Mouse (Mus musculus): ENCODE results near the gene Ttc7b. TPM values are rescaled to one million over a fixed set of nuclear protein-coding genes. Genes with fewer than 3 reads are reported as not detected.

The Ttc7b gene
- polyA plus RNA-seq, 1 experiment from 2014 or later = 16.1 TPM

GRCm38 (mm10) chr12:100402296-100403004 lies 118.2 kb downstream of the Ttc7b start:
- 90% methylated on average over 10 of the region's 10 CpGs for WGBS
- Histone ChIP-seq H3K36me3 (ENCODE audit: control insufficient read depth, insufficient read depth, low read length) (no peaks in the 10 kb centered on the region; the same call in 1 of the 2 replicates), H3K9me3 (ENCODE audit: control insufficient read depth, low read length) (no peaks in the 10 kb centered on the region), H3K4me1 (ENCODE audit: control insufficient read depth, insufficient read depth, low read length) (peaks cover 3% of the 10 kb centered on the region; the same call in 1 of the 2 replicates), H3K27me3 (ENCODE audit: control insufficient read depth, insufficient read depth, low read length) (no peaks in the 10 kb centered on the region), H3K27ac (ENCODE audit: low read depth, low read length) (no peak overlapping the region), H3K4me3 (ENCODE audit: low read depth, low read length) (no peak overlapping the region), H3K9ac (ENCODE audit: low read length) (no peak overlapping the region), H3K4me2 (ENCODE audit: low read depth) (no peak overlapping the region)
- ATAC-seq (ENCODE audit: insufficient read depth, low FRiP score, low TSS enrichment) = no peak
- no peak for DNase-seq (ENCODE audit: low spot score)

- 90% methylated on average over 3 of the region's 3 CpGs for WGBS
- H3K36me3 ChIP-seq (ENCODE audit: control insufficient read depth, insufficient read depth, low read length) = no peaks in the 10 kb centered on the region; the same call in 1 of the 2 replicates
- H3K4me2 ChIP-seq (ENCODE audit: low read depth) = no peak overlapping the region
- H3K4me1 ChIP-seq (ENCODE audit: control insufficient read depth, insufficient read depth, low read length) = no peaks in the 10 kb centered on the region
- DNase-seq (ENCODE audit: low spot score) = no peak
- no peaks in the 10 kb centered on the region for H3K9me3 ChIP-seq (ENCODE audit: control insufficient read depth, low read length)
- H3K9ac ChIP-seq (ENCODE audit: low read length) = no peak overlapping the region
- H3K4me3 ChIP-seq (ENCODE audit: low read depth, low read length) = no peak overlapping the region
- H3K27ac ChIP-seq (ENCODE audit: low read depth, low read length) = no peak overlapping the region
- ATAC-seq (ENCODE audit: insufficient read depth, low FRiP score, low TSS enrichment) = no peak
- H3K27me3 ChIP-seq (ENCODE audit: control insufficient read depth, insufficient read depth, low read length) = no peaks in the 10 kb centered on the region
Observed at GRCm38 (mm10) chr12:100400119-100400518, 120.5 kb downstream of the Ttc7b start.

DNA sequence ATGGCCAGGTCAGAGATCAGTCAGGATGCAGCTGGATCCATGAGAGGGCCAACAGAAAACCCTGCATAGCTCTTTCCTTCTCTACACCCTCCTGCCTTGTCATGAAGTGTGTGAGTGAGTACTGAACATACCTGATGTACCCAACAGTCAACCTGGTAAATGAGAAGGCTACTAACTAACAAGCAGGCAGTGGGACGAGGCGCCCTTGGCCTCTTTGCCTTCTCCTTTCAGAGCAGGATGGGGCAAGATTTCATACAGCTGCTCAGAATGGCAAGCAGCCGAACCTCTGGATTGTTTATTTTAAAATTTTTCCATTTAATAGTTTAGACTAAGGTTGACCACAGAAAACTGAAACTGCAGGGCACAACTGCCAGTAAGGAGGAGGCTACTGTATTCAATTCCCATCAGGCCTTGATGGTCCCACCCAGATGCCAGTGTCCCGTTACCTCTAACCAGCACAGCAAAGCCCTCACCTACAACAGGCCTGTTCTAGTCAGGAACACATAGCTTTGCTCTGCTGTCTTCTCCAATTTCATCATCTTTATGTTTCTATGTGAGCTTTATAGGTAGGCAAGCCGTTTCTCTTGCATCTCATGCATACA lies 121.4 kb downstream of the Ttc7b start:
- Histone ChIP-seq H3K4me2 (ENCODE audit: low read depth) (no peak overlapping the region), H3K9me3 (ENCODE audit: control insufficient read depth, low read length) (no peaks in the 10 kb centered on the region), H3K4me1 (ENCODE audit: control insufficient read depth, insufficient read depth, low read length) (no peaks in the 10 kb centered on the region), H3K4me3 (ENCODE audit: low read depth, low read length) (no peak overlapping the region), H3K36me3 (ENCODE audit: control insufficient read depth, insufficient read depth, low read length) (peaks cover 3% of the 10 kb centered on the region), H3K9ac (ENCODE audit: low read length) (no peak overlapping the region), H3K27me3 (ENCODE audit: control insufficient read depth, insufficient read depth, low read length) (no peaks in the 10 kb centered on the region), H3K27ac (ENCODE audit: low read depth, low read length) (no peak overlapping the region)
- ATAC-seq (ENCODE audit: insufficient read depth, low FRiP score, low TSS enrichment) (no peak), DNase-seq (ENCODE audit: low spot score) (no peak)
- 92% methylated on average over 5 of the region's 5 CpGs for WGBS

DNA sequence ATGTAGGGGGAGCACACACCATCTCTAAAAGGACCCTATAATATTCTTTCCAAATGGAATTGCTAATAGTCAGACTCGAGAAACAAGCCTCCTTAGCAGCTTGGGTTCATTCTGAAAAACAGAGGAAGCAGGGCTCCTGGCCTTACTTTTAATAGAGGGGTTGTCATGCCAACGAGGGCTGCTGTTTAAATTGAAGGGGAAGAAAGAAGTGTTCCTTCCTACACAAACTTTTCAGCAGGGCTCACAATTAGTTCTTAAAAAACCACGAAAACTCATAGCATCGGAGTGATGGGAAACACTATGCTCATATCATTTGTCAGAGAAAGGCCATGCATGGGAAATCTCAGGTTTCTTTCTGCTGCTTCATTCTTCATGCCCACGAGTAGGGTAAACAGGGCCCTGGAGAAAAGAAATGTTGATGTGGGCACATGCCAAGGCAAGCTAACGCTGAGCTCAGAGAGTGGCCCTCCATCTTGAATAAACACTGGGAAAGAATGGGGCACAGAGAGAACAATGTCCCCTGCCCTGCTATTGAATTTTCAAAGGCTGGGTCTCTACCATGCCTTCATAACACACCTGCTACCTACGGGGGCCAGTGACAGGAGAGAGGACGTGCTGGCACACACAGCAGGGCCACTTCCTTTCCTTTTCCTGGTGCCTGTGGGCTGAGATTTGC lies 122.2 kb downstream of the Ttc7b start:
- Histone ChIP-seq H3K36me3 (ENCODE audit: control insufficient read depth, insufficient read depth, low read length) (peaks cover 3% of the 10 kb centered on the region), H3K4me1 (ENCODE audit: control insufficient read depth, insufficient read depth, low read length) (no peaks in the 10 kb centered on the region), H3K27ac (ENCODE audit: low read depth, low read length) (no peak overlapping the region), H3K4me3 (ENCODE audit: low read depth, low read length) (no peak overlapping the region), H3K9ac (ENCODE audit: low read length) (no peak overlapping the region), H3K4me2 (ENCODE audit: low read depth) (no peak overlapping the region), H3K27me3 (ENCODE audit: control insufficient read depth, insufficient read depth, low read length) (no peaks in the 10 kb centered on the region), H3K9me3 (ENCODE audit: control insufficient read depth, low read length) (no peaks in the 10 kb centered on the region)
- ATAC-seq (ENCODE audit: insufficient read depth, low FRiP score, low TSS enrichment) = no peak
- 81% methylated on average over 8 of the region's 8 CpGs for WGBS
- no peak for DNase-seq (ENCODE audit: low spot score)

DNA sequence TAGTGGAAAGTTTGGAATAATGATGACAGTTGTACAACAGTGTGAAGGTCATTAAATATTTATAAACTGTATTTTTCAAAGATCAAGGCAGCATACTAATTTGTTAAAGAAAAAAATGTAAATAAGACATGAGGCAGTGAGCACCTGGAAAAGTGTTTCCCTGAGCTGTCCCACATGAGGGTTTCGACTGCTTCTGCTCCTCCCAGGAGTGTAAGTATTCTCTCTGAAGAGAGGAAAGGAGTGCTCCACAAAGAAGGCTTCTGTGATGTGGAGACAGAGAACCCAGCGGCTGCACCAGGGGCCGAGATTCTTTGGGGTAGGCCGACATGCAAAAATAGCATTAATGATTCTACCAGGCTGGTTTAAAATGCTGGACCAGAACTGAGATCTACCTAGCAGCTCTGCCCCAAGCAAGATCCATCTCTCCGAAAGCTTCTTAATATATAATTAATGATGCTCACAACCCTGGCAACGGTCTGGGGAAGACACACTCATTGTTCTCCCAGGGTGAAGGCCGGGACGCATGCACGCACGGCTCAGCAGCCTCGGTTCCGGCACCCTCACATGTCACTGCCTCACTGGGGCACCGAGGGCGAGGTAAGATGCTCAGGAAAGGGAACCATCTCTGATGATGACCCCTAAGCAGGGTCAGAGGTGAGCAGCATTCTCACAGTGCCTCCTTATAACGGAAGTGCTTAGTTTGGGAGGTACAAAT lies 123.0 kb downstream of the Ttc7b start:
- Histone ChIP-seq H3K27ac (ENCODE audit: low read depth, low read length) (no peak overlapping the region), H3K4me1 (ENCODE audit: control insufficient read depth, insufficient read depth, low read length) (no peaks in the 10 kb centered on the region), H3K36me3 (ENCODE audit: control insufficient read depth, insufficient read depth, low read length) (peaks cover 3% of the 10 kb centered on the region), H3K4me2 (ENCODE audit: low read depth) (no peak overlapping the region), H3K9me3 (ENCODE audit: control insufficient read depth, low read length) (no peaks in the 10 kb centered on the region), H3K4me3 (ENCODE audit: low read depth, low read length) (no peak overlapping the region), H3K27me3 (ENCODE audit: control insufficient read depth, insufficient read depth, low read length) (no peaks in the 10 kb centered on the region), H3K9ac (ENCODE audit: low read length) (no peak overlapping the region)
- ATAC-seq (ENCODE audit: insufficient read depth, low FRiP score, low TSS enrichment) (no peak), DNase-seq (ENCODE audit: low spot score) (no peak)
- WGBS = 73% methylated on average over 15 of the region's 15 CpGs

GRCm38 (mm10) chr12:100396806-100397205 lies 123.8 kb downstream of the Ttc7b start:
- H3K27me3 ChIP-seq (ENCODE audit: control insufficient read depth, insufficient read depth, low read length) = no peaks in the 10 kb centered on the region
- no peaks in the 10 kb centered on the region for H3K4me1 ChIP-seq (ENCODE audit: control insufficient read depth, insufficient read depth, low read length)
- no peak overlapping the region for H3K9ac ChIP-seq (ENCODE audit: low read length)
- no peak overlapping the region for H3K27ac ChIP-seq (ENCODE audit: low read depth, low read length)
- 89% methylated on average over 2 of the region's 2 CpGs for WGBS
- H3K4me3 ChIP-seq (ENCODE audit: low read depth, low read length) = no peak overlapping the region
- H3K9me3 ChIP-seq (ENCODE audit: control insufficient read depth, low read length) = no peaks in the 10 kb centered on the region
- DNase-seq (ENCODE audit: low spot score) (no peak), ATAC-seq (ENCODE audit: insufficient read depth, low FRiP score, low TSS enrichment) (no peak)
- H3K4me2 ChIP-seq (ENCODE audit: low read depth) = no peak overlapping the region
- H3K36me3 ChIP-seq (ENCODE audit: control insufficient read depth, insufficient read depth, low read length) = peaks cover 3% of the 10 kb centered on the region

- Histone ChIP-seq H3K27me3 (ENCODE audit: control insufficient read depth, insufficient read depth, low read length) (no peaks in the 10 kb centered on the region), H3K9ac (ENCODE audit: low read length) (no peak overlapping the region), H3K9me3 (ENCODE audit: control insufficient read depth, low read length) (no peaks in the 10 kb centered on the region), H3K4me1 (ENCODE audit: control insufficient read depth, insufficient read depth, low read length) (no peaks in the 10 kb centered on the region), H3K4me2 (ENCODE audit: low read depth) (no peak overlapping the region), H3K27ac (ENCODE audit: low read depth, low read length) (no peak overlapping the region), H3K36me3 (ENCODE audit: control insufficient read depth, insufficient read depth, low read length) (peaks cover 3% of the 10 kb centered on the region), H3K4me3 (ENCODE audit: low read depth, low read length) (no peak overlapping the region)
- WGBS = 89% methylated on average over 3 of the region's 3 CpGs
- ATAC-seq (ENCODE audit: insufficient read depth, low FRiP score, low TSS enrichment) (no peak), DNase-seq (ENCODE audit: low spot score) (no peak)
Observed at GRCm38 (mm10) chr12:100393532-100393931, 127.1 kb downstream of the Ttc7b start.

DNA sequence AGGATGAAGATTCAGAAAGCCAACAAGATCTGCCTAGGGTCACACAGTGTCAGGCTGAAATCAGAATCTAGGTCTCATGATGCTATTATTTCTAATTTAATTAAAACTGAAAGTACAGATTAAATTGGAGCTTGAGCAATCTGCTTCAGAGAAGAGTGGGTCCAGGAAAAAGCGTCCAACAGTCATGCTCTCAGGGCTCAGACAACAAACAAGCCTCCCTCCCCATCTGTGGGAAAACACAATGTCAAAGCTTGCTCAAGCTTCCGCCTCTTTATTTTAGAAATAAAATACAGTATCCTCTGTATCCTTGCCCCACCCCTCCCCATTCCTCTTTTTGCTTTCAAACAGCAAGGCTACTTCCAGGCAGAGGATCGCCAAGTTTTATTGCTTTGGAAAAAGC lies 127.5 kb downstream of the Ttc7b start:
- H3K36me3 ChIP-seq (ENCODE audit: control insufficient read depth, insufficient read depth, low read length) = peaks cover 3% of the 10 kb centered on the region
- WGBS = 88% methylated on average over 3 of the region's 3 CpGs
- H3K9ac ChIP-seq (ENCODE audit: low read length) = no peak overlapping the region

More for the DNA sequence above, 127.5 kb downstream of the Ttc7b start:
- no peak overlapping the region for H3K27ac ChIP-seq (ENCODE audit: low read depth, low read length)
- no peak overlapping the region for H3K4me3 ChIP-seq (ENCODE audit: low read depth, low read length)
- no peak overlapping the region for H3K4me2 ChIP-seq (ENCODE audit: low read depth)
- H3K9me3 ChIP-seq (ENCODE audit: control insufficient read depth, low read length) = no peaks in the 10 kb centered on the region
- H3K4me1 ChIP-seq (ENCODE audit: control insufficient read depth, insufficient read depth, low read length) = no peaks in the 10 kb centered on the region
- no peak for DNase-seq (ENCODE audit: low spot score)
- no peak for ATAC-seq (ENCODE audit: insufficient read depth, low FRiP score, low TSS enrichment)
- no peaks in the 10 kb centered on the region for H3K27me3 ChIP-seq (ENCODE audit: control insufficient read depth, insufficient read depth, low read length)
